Mouse (Mus musculus) c-Kit-negative CD71-positive TER-119-positive erythroid progenitor cells, embryonic 14.5 days (primary cell): ENCODE results near the gene Hpse2.

Experiments used
- DNase-seq: peaks from one replicate; pipeline ENCODE4 v3.0.0-alpha.2; 2013; ENCODE audit warnings: low read depth, low spot score

Gene Hpse2

GRCm38 (mm10) chr19:42737753-42738152, 650.4 kb downstream of the Hpse2 start:
- no peak for DNase-seq
